Mouse (Mus musculus): ENCODE measurements around the gene Kdr. TPM values are rescaled to one million over a fixed set of nuclear protein-coding genes. Genes with fewer than 3 reads are reported as not detected.
A peak's percentile ranks its signal among the peaks of the same experiment; 100 is the strongest.

The Kdr gene
- polyA plus RNA-seq (2014; fragmentation: Nextera tagmentation; extraction: Ambion mirVana) = 13.2 and 16.3 TPM in 2 replicates

DNA sequence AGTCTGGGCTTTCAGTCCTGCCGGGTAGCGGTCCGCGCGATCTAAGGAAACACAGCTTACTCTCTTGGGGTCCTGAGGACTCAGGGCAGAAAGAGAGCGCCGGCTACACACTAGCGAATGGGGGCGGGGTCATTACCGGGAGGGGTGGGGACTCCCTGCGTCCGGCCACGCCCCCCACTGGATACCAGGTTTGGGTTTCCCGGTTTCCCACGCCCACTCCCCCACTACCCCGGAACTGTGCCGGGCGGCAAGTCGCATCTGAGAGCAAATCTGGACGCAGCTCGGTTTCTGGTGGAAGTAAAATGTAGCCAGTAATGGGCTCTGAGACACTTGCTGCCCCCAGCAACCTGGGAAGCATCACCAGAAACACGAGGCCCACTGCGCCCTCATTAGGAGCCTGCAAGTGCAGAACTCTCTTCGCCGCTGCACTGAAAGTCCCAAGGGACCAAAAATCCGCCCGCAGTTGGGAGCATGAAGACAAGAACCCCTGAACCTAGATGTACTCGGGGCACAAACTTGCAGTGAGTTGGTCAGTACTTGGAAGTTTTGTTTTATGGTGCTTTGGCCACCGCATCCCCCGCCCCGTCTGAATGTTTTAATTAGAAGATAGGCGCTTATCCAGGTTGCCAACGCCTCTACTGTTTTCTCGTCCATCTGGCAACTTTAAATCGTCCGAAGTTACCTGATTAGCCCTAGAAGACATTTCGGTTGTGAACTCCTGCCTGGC lies at the start of gene Kdr:
Gene Kdr (minus strand): TSS at position 85 of the 727 bp plus-strand sequence.
- WGBS = under 1% methylated on average over 37 of the region's 37 CpGs
- peak within 1 kb of the TSS; percentile 63 for H3K9ac ChIP-seq (ENCODE audit: low read length)
- ATAC-seq (peak; percentile 84), DNase-seq (ENCODE audit: low spot score) (peak; percentile 75)
- peak within 1 kb of the TSS; percentile 99 for H3K4me2 ChIP-seq (ENCODE audit: low read length)
- H3K27ac ChIP-seq (ENCODE audit: low read depth, low read length) = peak within 1 kb of the TSS; percentile 39; the same call in 1 of the 2 replicates
- H3K4me1 ChIP-seq (ENCODE audit: control insufficient read depth, insufficient read depth, low read length) = no peaks in the 10 kb centered on the region; the same call in 1 of the 2 replicates
- H3K36me3 ChIP-seq (ENCODE audit: control insufficient read depth, insufficient read depth, low read length) = no peaks in the 10 kb centered on the region
- no peaks in the 10 kb centered on the region for H3K9me3 ChIP-seq (replicated peaks; ENCODE audit: control insufficient read depth, low read length)
- H3K4me3 ChIP-seq (ENCODE audit: low read depth, low read length) = peak within 1 kb of the TSS; percentile 55
- H3K27me3 ChIP-seq (replicated peaks; ENCODE audit: control insufficient read depth, insufficient read depth, low read length) = peaks cover 49% of the 10 kb centered on the region

DNA sequence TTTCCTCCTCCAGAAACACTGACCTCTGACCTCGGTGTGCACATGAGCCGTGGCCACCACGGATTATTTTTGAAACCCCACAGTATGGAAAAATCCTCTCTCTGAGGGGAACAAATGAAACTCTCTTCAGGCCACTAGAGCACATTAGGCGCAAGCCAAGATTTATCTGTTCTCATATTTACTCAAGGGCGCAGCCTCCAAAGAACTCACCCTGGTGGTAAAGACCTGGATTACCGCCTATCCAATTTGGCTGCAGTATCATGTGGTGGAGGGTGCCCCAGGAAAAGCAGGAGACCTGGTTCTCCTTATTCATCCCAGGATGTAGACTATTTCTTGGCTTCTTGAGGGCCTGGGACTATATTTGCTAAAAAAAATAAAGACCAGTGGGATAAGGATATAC lies 48.5 kb upstream of the Kdr start:
- DNase-seq (ENCODE audit: low spot score) (no peak), ATAC-seq (no peak)
- H3K4me1 ChIP-seq (ENCODE audit: control insufficient read depth, insufficient read depth, low read length) = no peaks in the 10 kb centered on the region
- no peaks in the 10 kb centered on the region for H3K36me3 ChIP-seq (ENCODE audit: control insufficient read depth, insufficient read depth, low read length)
- no peak overlapping the region for H3K27ac ChIP-seq (ENCODE audit: low read depth, low read length)
- no peak overlapping the region for H3K4me2 ChIP-seq (ENCODE audit: low read length)
- H3K9ac ChIP-seq (ENCODE audit: low read length) = no peak overlapping the region
- no peaks in the 10 kb centered on the region for H3K9me3 ChIP-seq (replicated peaks; ENCODE audit: control insufficient read depth, low read length)
- no peak overlapping the region for H3K4me3 ChIP-seq (ENCODE audit: low read depth, low read length)
- WGBS = 72% methylated on average over 6 of the region's 6 CpGs
- no peaks in the 10 kb centered on the region for H3K27me3 ChIP-seq (replicated peaks; ENCODE audit: control insufficient read depth, insufficient read depth, low read length)

DNA sequence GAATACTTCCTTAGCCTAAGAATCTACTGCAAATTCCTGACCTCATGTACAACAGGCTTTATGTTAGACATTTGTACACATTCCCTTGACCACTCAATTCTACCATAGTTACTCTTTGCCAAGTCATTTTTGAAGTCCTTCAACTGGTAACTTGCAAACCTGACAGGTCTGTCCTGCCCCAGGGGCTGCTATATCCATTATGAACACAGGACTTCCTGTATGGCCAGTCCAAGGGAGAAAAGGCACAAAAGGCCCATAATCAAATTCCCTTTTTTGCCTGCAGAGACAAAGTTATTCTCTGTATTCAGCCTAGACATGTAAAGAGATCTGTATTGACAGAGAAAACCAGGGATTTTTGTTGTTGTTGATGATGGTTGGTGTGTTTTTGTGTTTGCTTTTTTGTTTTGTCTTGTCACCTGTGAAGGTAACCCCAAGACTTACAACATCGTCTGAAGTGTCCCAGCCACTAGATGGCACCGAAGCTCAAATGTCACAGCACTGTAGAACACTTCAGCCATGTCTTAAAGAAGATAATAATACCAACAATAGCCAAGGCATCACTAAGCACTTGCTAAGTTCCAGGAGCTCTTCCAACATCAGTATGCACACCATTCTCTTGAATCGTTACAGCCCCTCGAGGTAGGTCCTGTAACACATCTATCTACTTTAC lies 47.9 kb upstream of the Kdr start:
- Histone ChIP-seq H3K4me1 (ENCODE audit: control insufficient read depth, insufficient read depth, low read length) (no peaks in the 10 kb centered on the region), H3K36me3 (ENCODE audit: control insufficient read depth, insufficient read depth, low read length) (no peaks in the 10 kb centered on the region), H3K4me3 (ENCODE audit: low read depth, low read length) (no peak overlapping the region), H3K9me3 (replicated peaks; ENCODE audit: control insufficient read depth, low read length) (no peaks in the 10 kb centered on the region), H3K9ac (ENCODE audit: low read length) (no peak overlapping the region), H3K4me2 (ENCODE audit: low read length) (no peak overlapping the region), H3K27ac (ENCODE audit: low read depth, low read length) (no peak overlapping the region), H3K27me3 (replicated peaks; ENCODE audit: control insufficient read depth, insufficient read depth, low read length) (no peaks in the 10 kb centered on the region)
- 59% methylated on average over 4 of the region's 4 CpGs for WGBS
- DNase-seq (ENCODE audit: low spot score) = peak; percentile 27
- no peak for ATAC-seq

DNA sequence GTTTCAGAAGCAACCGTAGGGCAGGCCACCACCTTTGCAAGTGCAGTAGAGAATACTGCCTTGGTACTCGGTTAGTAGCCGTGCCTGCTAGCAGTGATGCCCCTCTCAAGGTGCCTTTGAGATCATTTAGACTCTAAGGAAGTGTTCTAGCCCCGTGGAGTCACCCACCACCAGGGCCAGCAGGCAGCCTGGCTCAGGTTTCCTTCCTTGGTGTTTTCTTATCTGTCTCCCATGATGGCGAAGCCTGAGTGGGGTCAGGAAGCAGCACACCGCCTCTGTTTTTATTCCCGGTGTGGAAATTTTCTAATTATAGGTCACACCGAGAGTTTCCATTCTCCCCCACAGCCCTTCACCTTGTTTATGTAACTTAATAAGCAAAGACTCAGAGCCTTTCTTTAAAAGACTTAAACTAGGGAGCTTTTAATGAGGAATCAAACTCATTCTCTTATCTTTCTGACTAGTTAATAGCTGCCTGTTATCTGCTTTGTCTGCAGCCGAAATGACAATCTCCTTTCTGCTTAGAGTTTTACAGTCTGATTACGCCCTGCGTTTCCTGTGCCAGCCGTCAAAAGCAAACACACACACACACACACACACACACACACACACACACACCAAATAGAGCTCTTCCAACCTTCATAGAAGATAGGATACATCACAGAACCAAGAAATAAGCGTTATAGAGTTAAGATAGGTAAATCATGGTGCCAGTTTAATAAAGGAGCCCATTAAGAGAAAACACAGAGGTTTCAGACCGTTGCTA lies 44.9 kb upstream of the Kdr start:
- Histone ChIP-seq H3K9me3 (replicated peaks; ENCODE audit: control insufficient read depth, low read length) (no peaks in the 10 kb centered on the region), H3K27me3 (replicated peaks; ENCODE audit: control insufficient read depth, insufficient read depth, low read length) (no peaks in the 10 kb centered on the region), H3K9ac (ENCODE audit: low read length) (no peak overlapping the region), H3K36me3 (ENCODE audit: control insufficient read depth, insufficient read depth, low read length) (no peaks in the 10 kb centered on the region), H3K4me3 (ENCODE audit: low read depth, low read length) (no peak overlapping the region), H3K27ac (ENCODE audit: low read depth, low read length) (no peak overlapping the region), H3K4me2 (ENCODE audit: low read length) (no peak overlapping the region), H3K4me1 (ENCODE audit: control insufficient read depth, insufficient read depth, low read length) (no peaks in the 10 kb centered on the region)
- no peak for ATAC-seq
- WGBS = 65% methylated on average over 14 of the region's 14 CpGs
- no peak for DNase-seq (ENCODE audit: low spot score)

DNA sequence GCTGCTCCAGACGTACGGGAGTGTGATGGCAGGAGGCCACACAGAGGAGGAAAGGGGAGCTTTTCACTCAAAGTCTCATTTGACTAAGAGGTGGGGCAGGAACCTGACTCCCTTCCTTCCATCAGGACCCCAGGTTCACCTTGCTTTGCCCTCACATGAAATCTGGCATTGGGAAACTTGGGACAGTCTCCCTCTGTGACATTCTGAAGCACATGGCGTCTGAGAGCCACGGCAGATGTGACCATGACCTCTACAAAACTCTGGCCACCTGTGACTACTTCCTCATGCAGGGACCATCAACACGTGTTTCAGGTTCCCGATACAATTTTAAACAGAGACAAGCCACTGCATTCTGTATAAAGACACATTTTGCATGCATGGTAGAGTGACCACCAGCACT lies 44.2 kb upstream of the Kdr start:
- Histone ChIP-seq H3K4me1 (ENCODE audit: control insufficient read depth, insufficient read depth, low read length) (no peaks in the 10 kb centered on the region), H3K4me2 (ENCODE audit: low read length) (no peak overlapping the region), H3K27ac (ENCODE audit: low read depth, low read length) (no peak overlapping the region), H3K27me3 (replicated peaks; ENCODE audit: control insufficient read depth, insufficient read depth, low read length) (no peaks in the 10 kb centered on the region), H3K36me3 (ENCODE audit: control insufficient read depth, insufficient read depth, low read length) (no peaks in the 10 kb centered on the region), H3K9ac (ENCODE audit: low read length) (no peak overlapping the region), H3K9me3 (replicated peaks; ENCODE audit: control insufficient read depth, low read length) (no peaks in the 10 kb centered on the region), H3K4me3 (ENCODE audit: low read depth, low read length) (no peak overlapping the region)
- no peak for DNase-seq (ENCODE audit: low spot score)
- ATAC-seq = no peak
- WGBS = 90% methylated on average over 6 of the region's 6 CpGs

DNA sequence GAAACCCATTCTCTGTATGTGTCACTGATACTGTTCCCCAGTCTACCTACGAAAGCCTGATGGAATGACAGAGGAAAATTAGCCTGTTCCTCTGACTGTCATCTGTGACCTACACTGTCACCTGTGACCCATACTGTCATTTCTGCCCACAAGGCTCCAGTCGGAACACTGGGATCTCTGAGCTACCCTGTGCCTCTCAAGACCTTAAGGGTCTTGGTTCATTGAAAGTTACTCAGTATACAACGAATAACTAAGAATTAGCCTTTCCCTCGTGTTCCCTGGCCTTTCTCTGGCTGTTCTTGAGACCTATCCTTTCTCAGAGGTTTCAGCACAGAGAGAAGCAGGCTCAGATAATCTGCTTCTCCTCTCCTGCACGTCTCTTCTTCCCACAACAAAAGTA lies 40.1 kb upstream of the Kdr start:
- 70% methylated on average over 5 of the region's 5 CpGs for WGBS
- Histone ChIP-seq H3K4me1 (ENCODE audit: control insufficient read depth, insufficient read depth, low read length) (no peaks in the 10 kb centered on the region), H3K9me3 (replicated peaks; ENCODE audit: control insufficient read depth, low read length) (no peaks in the 10 kb centered on the region), H3K36me3 (ENCODE audit: control insufficient read depth, insufficient read depth, low read length) (no peaks in the 10 kb centered on the region), H3K27me3 (replicated peaks; ENCODE audit: control insufficient read depth, insufficient read depth, low read length) (no peaks in the 10 kb centered on the region), H3K4me3 (ENCODE audit: low read depth, low read length) (no peak overlapping the region), H3K4me2 (ENCODE audit: low read length) (no peak overlapping the region), H3K27ac (ENCODE audit: low read depth, low read length) (no peak overlapping the region), H3K9ac (ENCODE audit: low read length) (no peak overlapping the region)
- no peak for ATAC-seq
- DNase-seq (ENCODE audit: low spot score) = no peak

DNA sequence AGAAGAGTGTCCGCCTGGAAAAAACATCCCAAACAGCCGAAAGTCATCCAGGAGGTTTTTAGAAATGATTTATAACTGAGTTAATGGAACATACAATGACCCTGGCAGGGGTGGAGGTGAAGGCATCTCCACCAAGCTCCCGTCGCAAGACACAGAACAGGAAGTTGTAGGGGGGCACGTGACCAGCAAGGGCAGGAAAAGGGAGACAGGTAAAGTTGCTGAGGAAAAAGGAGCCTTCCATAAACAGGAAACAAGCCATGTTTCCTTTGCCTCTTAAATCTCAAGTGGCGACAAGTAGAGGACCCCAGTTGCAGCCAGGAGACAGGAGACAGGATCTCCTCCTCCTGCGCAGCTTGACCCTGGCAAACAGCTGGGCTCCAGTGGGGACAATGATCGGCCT lies 37.8 kb upstream of the Kdr start:
- DNase-seq (ENCODE audit: low spot score) (no peak), ATAC-seq (no peak)
- Histone ChIP-seq H3K27ac (ENCODE audit: low read depth, low read length) (no peak overlapping the region), H3K9ac (ENCODE audit: low read length) (no peak overlapping the region), H3K27me3 (replicated peaks; ENCODE audit: control insufficient read depth, insufficient read depth, low read length) (no peaks in the 10 kb centered on the region), H3K4me3 (ENCODE audit: low read depth, low read length) (no peak overlapping the region), H3K9me3 (replicated peaks; ENCODE audit: control insufficient read depth, low read length) (no peaks in the 10 kb centered on the region), H3K4me1 (ENCODE audit: control insufficient read depth, insufficient read depth, low read length) (no peaks in the 10 kb centered on the region), H3K36me3 (ENCODE audit: control insufficient read depth, insufficient read depth, low read length) (no peaks in the 10 kb centered on the region), H3K4me2 (ENCODE audit: low read length) (no peak overlapping the region)
- WGBS = 81% methylated on average over 8 of the region's 8 CpGs

DNA sequence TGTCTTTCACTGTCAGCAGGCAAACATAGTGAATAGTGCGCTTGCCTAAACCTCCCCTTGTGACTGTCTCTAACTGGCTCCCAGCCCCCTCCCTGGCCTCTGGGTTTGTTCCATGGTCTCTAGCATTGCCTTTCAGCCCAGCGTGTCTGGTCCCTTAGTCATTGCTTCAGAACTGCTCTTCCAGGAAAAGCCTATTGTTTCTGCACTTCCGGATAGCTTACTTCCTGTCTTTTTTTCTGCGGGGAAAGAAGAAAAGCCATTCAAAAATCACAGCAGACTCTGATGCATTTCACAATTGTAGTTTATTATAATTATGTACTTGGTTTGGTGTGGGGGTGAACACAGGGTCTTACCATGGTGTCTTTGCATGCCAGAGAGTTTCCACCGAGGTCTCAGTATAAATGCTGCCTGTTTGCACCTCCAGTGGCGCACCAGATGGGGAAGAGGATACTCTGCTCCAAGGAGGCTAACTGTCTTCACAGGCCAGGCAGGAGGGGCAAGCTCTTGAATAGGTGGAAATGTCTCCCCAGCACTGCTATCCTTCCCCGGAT lies 35.7 kb upstream of the Kdr start:
- no peak for DNase-seq (ENCODE audit: low spot score)
- Histone ChIP-seq H3K9ac (ENCODE audit: low read length) (no peak overlapping the region), H3K27ac (ENCODE audit: low read depth, low read length) (no peak overlapping the region; the same call in 1 of the 2 replicates), H3K9me3 (replicated peaks; ENCODE audit: control insufficient read depth, low read length) (no peaks in the 10 kb centered on the region), H3K4me3 (ENCODE audit: low read depth, low read length) (no peak overlapping the region), H3K36me3 (ENCODE audit: control insufficient read depth, insufficient read depth, low read length) (no peaks in the 10 kb centered on the region), H3K4me1 (ENCODE audit: control insufficient read depth, insufficient read depth, low read length) (no peaks in the 10 kb centered on the region), H3K27me3 (replicated peaks; ENCODE audit: control insufficient read depth, insufficient read depth, low read length) (no peaks in the 10 kb centered on the region), H3K4me2 (ENCODE audit: low read length) (no peak overlapping the region)
- ATAC-seq = no peak
- WGBS = 73% methylated on average over 7 of the region's 7 CpGs
